In the genomic region with DNA sequence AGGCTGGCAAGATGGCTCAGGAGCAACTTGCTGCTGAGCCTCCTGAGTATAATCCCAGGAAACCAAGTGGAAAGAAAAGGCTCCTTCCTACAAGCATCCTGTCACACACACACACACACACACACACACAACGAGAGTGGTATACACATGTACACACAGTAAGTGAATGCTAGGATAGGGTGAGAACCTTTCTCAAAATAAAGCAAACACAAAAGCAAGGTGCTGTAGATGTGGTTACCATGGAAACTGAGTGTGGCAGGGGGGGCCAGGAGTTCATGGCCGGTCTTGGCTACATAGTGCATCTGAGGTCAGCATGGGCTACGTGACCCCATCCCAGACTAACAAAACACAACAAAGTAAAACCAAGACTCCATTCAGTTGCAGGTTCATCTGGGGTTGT, we compare ENCODE assay signal across 12 mouse cellular contexts. TPM values are rescaled to one million over a fixed set of nuclear protein-coding genes. Genes with fewer than 3 reads are reported as not detected.
DNase-seq lines count a peak whose midpoint lies in the region; ATAC-seq and TF ChIP-seq lines count a peak whose summit lies in the region.
"Had no signal": no experiment of that assay in that cellular context is flagged by ENCODE, and none has a peak within 500 bp of the region (broad histone marks: within the 10 kb centered on the region; RNA-seq: fewer than 3 reads in every experiment).

No protein-coding gene starts in this region.

- peak overlapping the region; percentile 81 for H3K4me3 ChIP-seq in heart, embryonic 12.5 days
- H3K4me3 ChIP-seq in midbrain, embryonic 15.5 days = no peak overlapping the region
- H3K4me3 ChIP-seq in midbrain, postnatal 0 days (ENCODE audit: low read depth, low read length) = no peak overlapping the region
- H3K4me3 ChIP-seq in intestine, embryonic 15.5 days (replicated peaks) = no peak overlapping the region
- peak overlapping the region; percentile 81 for H3K4me3 ChIP-seq in stomach, embryonic 16.5 days (replicated peaks; ENCODE audit: low read length)

- peak overlapping the region; percentile 81 for H3K4me2 ChIP-seq in heart, embryonic 12.5 days
- peak overlapping the region; percentile 60 for H3K4me2 ChIP-seq in midbrain, embryonic 15.5 days
- no peak overlapping the region for H3K4me2 ChIP-seq in midbrain, postnatal 0 days (ENCODE audit: low read depth, low read length, poor library complexity, severe bottlenecking)
- H3K4me2 ChIP-seq in intestine, embryonic 15.5 days (replicated peaks) = peak overlapping the region; percentile 75
- H3K4me2 ChIP-seq in stomach, embryonic 16.5 days (ENCODE audit: low read depth, low read length) = peak overlapping the region; percentile 85

- no peak overlapping the region for H3K9ac ChIP-seq in heart, embryonic 12.5 days
- no peak overlapping the region for H3K9ac ChIP-seq in midbrain, embryonic 15.5 days
- H3K9ac ChIP-seq in midbrain, postnatal 0 days (replicated peaks; ENCODE audit: low read length, poor library complexity, severe bottlenecking) = no peak overlapping the region
- H3K9ac ChIP-seq in intestine, embryonic 15.5 days = no peak overlapping the region
- peak overlapping the region; percentile 91; the same call in 1 of the 2 replicates for H3K9ac ChIP-seq in stomach, embryonic 16.5 days (ENCODE audit: low read length)

- no peaks in the 10 kb centered on the region for H3K27me3 ChIP-seq in heart, embryonic 12.5 days (replicated peaks)
- H3K27me3 ChIP-seq in midbrain, embryonic 15.5 days (replicated peaks) = no peaks in the 10 kb centered on the region
- no peaks in the 10 kb centered on the region for H3K27me3 ChIP-seq in midbrain, postnatal 0 days (ENCODE audit: insufficient read depth, low read length)
- no peaks in the 10 kb centered on the region for H3K27me3 ChIP-seq in intestine, embryonic 15.5 days (replicated peaks)
- H3K27me3 ChIP-seq in stomach, embryonic 16.5 days (ENCODE audit: control insufficient read depth, insufficient read depth, low read length) = no peaks in the 10 kb centered on the region

- no peak for TF ChIP-seq CTCF in midbrain, postnatal 0 days (IDR thresholded peaks at IDR 0.05)

- peaks cover 35% of the 10 kb centered on the region for H3K4me1 ChIP-seq in heart, embryonic 12.5 days (replicated peaks)
- peaks cover 12% of the 10 kb centered on the region; the same call in 1 of the 2 replicates for H3K4me1 ChIP-seq in midbrain, embryonic 15.5 days
- no peaks in the 10 kb centered on the region for H3K4me1 ChIP-seq in midbrain, postnatal 0 days (ENCODE audit: insufficient read depth, low read length)
- peaks cover 42% of the 10 kb centered on the region for H3K4me1 ChIP-seq in intestine, embryonic 15.5 days (replicated peaks)
- H3K4me1 ChIP-seq in stomach, embryonic 16.5 days (ENCODE audit: control insufficient read depth, insufficient read depth, low read length) = peaks cover 37% of the 10 kb centered on the region

- H3K9me3 ChIP-seq in heart, embryonic 12.5 days (replicated peaks) = no peaks in the 10 kb centered on the region
- no peaks in the 10 kb centered on the region for H3K9me3 ChIP-seq in midbrain, embryonic 15.5 days
- no peaks in the 10 kb centered on the region for H3K9me3 ChIP-seq in midbrain, postnatal 0 days (ENCODE audit: low read length)
- H3K9me3 ChIP-seq in intestine, embryonic 15.5 days = no peaks in the 10 kb centered on the region
- no peaks in the 10 kb centered on the region for H3K9me3 ChIP-seq in stomach, embryonic 16.5 days (replicated peaks; ENCODE audit: control insufficient read depth, low read length)

- H3K36me3 ChIP-seq in heart, embryonic 12.5 days = peaks cover 2% of the 10 kb centered on the region; the same call in 1 of the 2 replicates
- no peaks in the 10 kb centered on the region for H3K36me3 ChIP-seq in midbrain, embryonic 15.5 days (replicated peaks)
- H3K36me3 ChIP-seq in midbrain, postnatal 0 days (ENCODE audit: insufficient read depth, low read length) = no peaks in the 10 kb centered on the region
- no peaks in the 10 kb centered on the region for H3K36me3 ChIP-seq in intestine, embryonic 15.5 days
- H3K36me3 ChIP-seq in stomach, embryonic 16.5 days (ENCODE audit: control insufficient read depth, insufficient read depth, low read length) = no peaks in the 10 kb centered on the region

- H3K27ac ChIP-seq in heart, embryonic 12.5 days (ENCODE audit: poor library complexity, severe bottlenecking) = peak overlapping the region; percentile 79
- H3K27ac ChIP-seq in midbrain, embryonic 15.5 days = 0 out of 2 replicates have a peak overlapping the region, but pooled peaks have one; percentile 23
- no peak overlapping the region for H3K27ac ChIP-seq in midbrain, postnatal 0 days (ENCODE audit: low read depth, low read length)
- no peak overlapping the region for H3K27ac ChIP-seq in intestine, embryonic 15.5 days
- H3K27ac ChIP-seq in stomach, embryonic 16.5 days (ENCODE audit: low read length) = no peak overlapping the region

- WGBS in heart, embryonic 12.5 days = 77% methylated on average over 3 of the region's 3 CpGs
- 78% methylated on average over 3 of the region's 3 CpGs for WGBS in midbrain, embryonic 15.5 days
- WGBS in midbrain, postnatal 0 days = 79% methylated on average over 3 of the region's 3 CpGs
- WGBS in intestine, embryonic 15.5 days = 65% methylated on average over 3 of the region's 3 CpGs
- WGBS in stomach, embryonic 16.5 days = 61% methylated on average over 3 of the region's 3 CpGs

- no peak for DNase-seq in heart, postnatal 36 days
- no peak for DNase-seq in midbrain, postnatal 0 days (ENCODE audit: low spot score)
- DNase-seq in urinary bladder, postnatal 14 days (ENCODE audit: low spot score) = no peak
- DNase-seq in spleen, adult 12 weeks (ENCODE audit: low spot score) = no peak
- DNase-seq: adrenal gland, postnatal 36 days had no signal

- ATAC-seq in heart, embryonic 12.5 days (ENCODE audit: insufficient number of reproducible peaks, low FRiP score) = no peak
- ATAC-seq in midbrain, embryonic 15.5 days (replicated peaks) = no peak
- no peak for ATAC-seq in midbrain, postnatal 0 days (ENCODE audit: low FRiP score)
- no peak for ATAC-seq in intestine, embryonic 15.5 days
- no peak for ATAC-seq in stomach, embryonic 16.5 days (ENCODE audit: insufficient read depth, low FRiP score)

- intact Hi-C loops in heart, postnatal 36 days (cut with DNase I) = no loop called here

RNA-seq across cellular contexts. Expression of gene Dock6, which starts 1.4 kb away (rescaled TPM):
- polyA plus RNA-seq in heart, embryonic 12.5 days (2016; fragmentation: Nextera tagmentation; extraction: Ambion mirVana) = 52.3 and 59.0 TPM in 2 replicates
- total RNA-seq in heart, postnatal 36 days (2021) = 10 to 100 TPM; 31.0 to 39.1 TPM
- polyA plus RNA-seq in midbrain, embryonic 15.5 days (2015; fragmentation: Nextera tagmentation; extraction: Ambion mirVana) = 19.2 and 20.4 TPM in 2 replicates
- total RNA-seq in midbrain, postnatal 0 days (2014; rRNA removed) = 18.0 and 18.8 TPM in 2 replicates
- polyA plus RNA-seq in midbrain, postnatal 0 days (2015; fragmentation: Nextera tagmentation; extraction: Ambion mirVana) = 10.3 and 11.3 TPM in 2 replicates
- 26.9 and 30.7 TPM in 2 replicates for polyA plus RNA-seq in intestine, embryonic 15.5 days (2015; fragmentation: Nextera tagmentation; extraction: Ambion mirVana)
- polyA plus RNA-seq in stomach, embryonic 16.5 days (2015; fragmentation: Nextera tagmentation; extraction: Ambion mirVana) = 39.4 and 41.6 TPM in 2 replicates

RNA-seq across cellular contexts. Expression of gene Angptl8, which starts 15.8 kb away (rescaled TPM):
- polyA plus RNA-seq in heart, embryonic 12.5 days (2016; fragmentation: Nextera tagmentation; extraction: Ambion mirVana) = 1.7 and 1.9 TPM in 2 replicates
- total RNA-seq in heart, postnatal 36 days (2021) = not detected
- 0.61 and 0.74 TPM in 2 replicates for polyA plus RNA-seq in midbrain, embryonic 15.5 days (2015; fragmentation: Nextera tagmentation; extraction: Ambion mirVana)
- not detected in 2 replicates for total RNA-seq in midbrain, postnatal 0 days (2014; rRNA removed)
- 0.20 and 0.48 TPM in 2 replicates for polyA plus RNA-seq in midbrain, postnatal 0 days (2015; fragmentation: Nextera tagmentation; extraction: Ambion mirVana)
- 8.2 and 12.0 TPM in 2 replicates for polyA plus RNA-seq in intestine, embryonic 15.5 days (2015; fragmentation: Nextera tagmentation; extraction: Ambion mirVana)
- polyA plus RNA-seq in stomach, embryonic 16.5 days (2015; fragmentation: Nextera tagmentation; extraction: Ambion mirVana) = 6.4 TPM in 2 replicates
- total RNA-seq: neutrophil, adult 5-6 weeks had no signal
- polyA plus RNA-seq: cortical plate, adult 2 months; testis, adult 2 months had no signal

RNA-seq across cellular contexts. Expression of gene Kank2, which starts 52.5 kb away (rescaled TPM):
- polyA plus RNA-seq in heart, embryonic 12.5 days (2016; fragmentation: Nextera tagmentation; extraction: Ambion mirVana) = 18.9 and 19.9 TPM in 2 replicates
- 10 to 100 TPM; 50.5 to 54.2 TPM for total RNA-seq in heart, postnatal 36 days (2021)
- polyA plus RNA-seq in midbrain, embryonic 15.5 days (2015; fragmentation: Nextera tagmentation; extraction: Ambion mirVana) = 5.8 TPM in 2 replicates
- total RNA-seq in midbrain, postnatal 0 days (2014; rRNA removed) = 14.9 and 15.2 TPM in 2 replicates
- 2.9 TPM in 2 replicates for polyA plus RNA-seq in midbrain, postnatal 0 days (2015; fragmentation: Nextera tagmentation; extraction: Ambion mirVana)
- polyA plus RNA-seq in intestine, embryonic 15.5 days (2015; fragmentation: Nextera tagmentation; extraction: Ambion mirVana) = 16.3 and 16.7 TPM in 2 replicates
- polyA plus RNA-seq in stomach, embryonic 16.5 days (2015; fragmentation: Nextera tagmentation; extraction: Ambion mirVana) = 11.2 and 11.6 TPM in 2 replicates

Comparison
In these comparisons a context has a peak if more than half of its experiments do, and no peak if none do; other contexts are left out.
1. H3K27ac ChIP-seq: peak in heart, embryonic 12.5 days (single experiment) and midbrain, embryonic 15.5 days (single experiment); none in midbrain, postnatal 0 days (single experiment), intestine, embryonic 15.5 days (single experiment) and stomach, embryonic 16.5 days (single experiment).
2. H3K4me3 ChIP-seq: peak in heart, embryonic 12.5 days (single experiment) and stomach, embryonic 16.5 days (single experiment); none in midbrain, embryonic 15.5 days (single experiment), midbrain, postnatal 0 days (single experiment) and intestine, embryonic 15.5 days (single experiment).